Mouse (Mus musculus): ENCODE data around the gene Cdk9. TPM values are rescaled to one million over a fixed set of nuclear protein-coding genes. Genes with fewer than 3 reads are reported as not detected.

Cdk9 gene
- polyA plus RNA-seq (2015; fragmentation: Nextera tagmentation; extraction: Ambion mirVana) = 62.8 and 68.7 TPM in 2 replicates

- H3K27me3 ChIP-seq (replicated peaks; ENCODE audit: insufficient read depth, low read length) = no peaks in the 10 kb centered on the region
- peak within 1 kb of the TSS; percentile 64 for H3K9ac ChIP-seq (replicated peaks; ENCODE audit: low read depth)
- TF ChIP-seq CTCF (IDR thresholded peaks at IDR 0.05) (peak; percentile 100), EP300 (IDR thresholded peaks at IDR 0.05) (no peak)
- WGBS = under 1% methylated on average over 30 of the region's 79 CpGs
- peaks cover 17% of the 10 kb centered on the region; the same call in 1 of the 2 replicates for H3K4me1 ChIP-seq (ENCODE audit: insufficient read depth, low read depth, low read length)
- peak within 1 kb of the TSS; percentile 96 for H3K27ac ChIP-seq (ENCODE audit: low read length)
- ATAC-seq (peak; percentile 85), DNase-seq (ENCODE audit: low spot score) (peak; percentile 95)
- peaks cover 13% of the 10 kb centered on the region for H3K36me3 ChIP-seq (ENCODE audit: insufficient read depth, low read length)
- H3K4me3 ChIP-seq (ENCODE audit: low read depth, low read length) = peak within 1 kb of the TSS; percentile 90
- H3K4me2 ChIP-seq (replicated peaks; ENCODE audit: low read depth, low read length) = peak within 1 kb of the TSS; percentile 85
- no peaks in the 10 kb centered on the region for H3K9me3 ChIP-seq (ENCODE audit: low read length)
Measured at GRCm38 (mm10) chr2:32712934-32713817, at the start of gene Cdk9. Gene Cdk9 (minus strand): TSS chr2:32713076.

- DNase-seq (ENCODE audit: low spot score) (no peak), ATAC-seq (no peak)
- no peak overlapping the region for H3K9ac ChIP-seq (replicated peaks; ENCODE audit: low read depth)
- no peaks in the 10 kb centered on the region for H3K4me1 ChIP-seq (ENCODE audit: insufficient read depth, low read depth, low read length)
- 75% methylated on average over 4 of the region's 4 CpGs for WGBS
- H3K36me3 ChIP-seq (ENCODE audit: insufficient read depth, low read length) = 0 out of 2 replicates have a peak, but pooled peaks cover 4% of the 10 kb centered on the region
- TF ChIP-seq EP300 (IDR thresholded peaks at IDR 0.05) (no peak), CTCF (IDR thresholded peaks at IDR 0.05) (no peak)
- H3K27ac ChIP-seq (ENCODE audit: low read length) = no peak overlapping the region
- H3K9me3 ChIP-seq (ENCODE audit: low read length) = no peaks in the 10 kb centered on the region
- H3K27me3 ChIP-seq (replicated peaks; ENCODE audit: insufficient read depth, low read length) = no peaks in the 10 kb centered on the region
- no peak overlapping the region for H3K4me3 ChIP-seq (ENCODE audit: low read depth, low read length)
- H3K4me2 ChIP-seq (replicated peaks; ENCODE audit: low read depth, low read length) = no peak overlapping the region
Measured at GRCm38 (mm10) chr2:32761859-32762258, 49.0 kb upstream of the Cdk9 start.

GRCm38 (mm10) chr2:32761361-32761760 is 48.5 kb upstream of the Cdk9 start:
- WGBS = 89% methylated on average over 14 of the region's 14 CpGs
- no peaks in the 10 kb centered on the region for H3K4me1 ChIP-seq (ENCODE audit: insufficient read depth, low read depth, low read length)
- H3K36me3 ChIP-seq (ENCODE audit: insufficient read depth, low read length) = 0 out of 2 replicates have a peak, but pooled peaks cover 4% of the 10 kb centered on the region
- no peaks in the 10 kb centered on the region for H3K27me3 ChIP-seq (replicated peaks; ENCODE audit: insufficient read depth, low read length)
- H3K9ac ChIP-seq (replicated peaks; ENCODE audit: low read depth) = no peak overlapping the region
- ATAC-seq (no peak), DNase-seq (ENCODE audit: low spot score) (no peak)
- H3K27ac ChIP-seq (ENCODE audit: low read length) = no peak overlapping the region
- no peaks in the 10 kb centered on the region for H3K9me3 ChIP-seq (ENCODE audit: low read length)
- H3K4me3 ChIP-seq (ENCODE audit: low read depth, low read length) = no peak overlapping the region
- no peak for TF ChIP-seq EP300 (IDR thresholded peaks at IDR 0.05)
- TF ChIP-seq CTCF (IDR thresholded peaks at IDR 0.05) = no peak
- H3K4me2 ChIP-seq (replicated peaks; ENCODE audit: low read depth, low read length) = no peak overlapping the region

- TF ChIP-seq CTCF (IDR thresholded peaks at IDR 0.05) = no peak
- TF ChIP-seq EP300 (IDR thresholded peaks at IDR 0.05) = no peak
- H3K9ac ChIP-seq (replicated peaks; ENCODE audit: low read depth) = no peak overlapping the region
- H3K27ac ChIP-seq (ENCODE audit: low read length) = no peak overlapping the region
- H3K4me3 ChIP-seq (ENCODE audit: low read depth, low read length) = no peak overlapping the region
- ATAC-seq (no peak), DNase-seq (ENCODE audit: low spot score) (no peak)
- H3K36me3 ChIP-seq (ENCODE audit: insufficient read depth, low read length) = peaks cover 7% of the 10 kb centered on the region; the same call in 1 of the 2 replicates
- H3K4me2 ChIP-seq (replicated peaks; ENCODE audit: low read depth, low read length) = no peak overlapping the region
- WGBS = 91% methylated on average over 2 of the region's 2 CpGs
- H3K27me3 ChIP-seq (replicated peaks; ENCODE audit: insufficient read depth, low read length) = no peaks in the 10 kb centered on the region
- H3K9me3 ChIP-seq (ENCODE audit: low read length) = no peaks in the 10 kb centered on the region
- no peaks in the 10 kb centered on the region for H3K4me1 ChIP-seq (ENCODE audit: insufficient read depth, low read depth, low read length)
Measured at GRCm38 (mm10) chr2:32759001-32759400, 46.1 kb upstream of the Cdk9 start.

GRCm38 (mm10) chr2:32758503-32758902 is 45.6 kb upstream of the Cdk9 start:
- 69% methylated on average over 8 of the region's 8 CpGs for WGBS
- Histone ChIP-seq H3K36me3 (ENCODE audit: insufficient read depth, low read length) (peaks cover 9% of the 10 kb centered on the region; the same call in 1 of the 2 replicates), H3K9me3 (ENCODE audit: low read length) (no peaks in the 10 kb centered on the region), H3K4me2 (replicated peaks; ENCODE audit: low read depth, low read length) (no peak overlapping the region), H3K9ac (replicated peaks; ENCODE audit: low read depth) (no peak overlapping the region), H3K27me3 (replicated peaks; ENCODE audit: insufficient read depth, low read length) (no peaks in the 10 kb centered on the region), H3K27ac (ENCODE audit: low read length) (no peak overlapping the region), H3K4me3 (ENCODE audit: low read depth, low read length) (no peak overlapping the region), H3K4me1 (ENCODE audit: insufficient read depth, low read depth, low read length) (no peaks in the 10 kb centered on the region)
- ATAC-seq = no peak
- TF ChIP-seq EP300 (IDR thresholded peaks at IDR 0.05) = no peak
- no peak for TF ChIP-seq CTCF (IDR thresholded peaks at IDR 0.05)
- DNase-seq (ENCODE audit: low spot score) = no peak

GRCm38 (mm10) chr2:32757056-32757845 is 44.4 kb upstream of the Cdk9 start, which contains the start of gene Tor2a:
Gene Tor2a (plus strand): TSS chr2:32757234.
- under 1% methylated on average over 54 of the region's 66 CpGs for WGBS

More at GRCm38 (mm10) chr2:32757056-32757845, 44.4 kb upstream of the Cdk9 start, which contains the start of gene Tor2a:
- Histone ChIP-seq H3K4me2 (replicated peaks; ENCODE audit: low read depth, low read length) (peak within 1 kb of the TSS; percentile 78), H3K27ac (ENCODE audit: low read length) (peak within 1 kb of the TSS; percentile 92), H3K36me3 (ENCODE audit: insufficient read depth, low read length) (peaks cover 11% of the 10 kb centered on the region; the same call in 1 of the 2 replicates), H3K27me3 (replicated peaks; ENCODE audit: insufficient read depth, low read length) (no peaks in the 10 kb centered on the region), H3K4me3 (ENCODE audit: low read depth, low read length) (peak within 1 kb of the TSS; percentile 58), H3K9me3 (ENCODE audit: low read length) (no peaks in the 10 kb centered on the region), H3K4me1 (ENCODE audit: insufficient read depth, low read depth, low read length) (no peaks in the 10 kb centered on the region), H3K9ac (replicated peaks; ENCODE audit: low read depth) (peak within 1 kb of the TSS; percentile 71)
- TF ChIP-seq EP300 (IDR thresholded peaks at IDR 0.05) = no peak
- peak; percentile 95 for TF ChIP-seq CTCF (IDR thresholded peaks at IDR 0.05)
- ATAC-seq (peak; percentile 97), DNase-seq (ENCODE audit: low spot score) (peak; percentile 99)

All from lung, postnatal 0 days (tissue).